Mouse (Mus musculus): Measurements from ENCODE around the gene Olfr1437. TPM values are rescaled to one million over a fixed set of nuclear protein-coding genes. Genes with fewer than 3 reads are reported as not detected.
"Not testable (repeated sequence)": the region's sequence is repeated elsewhere in the genome, so short reads cannot be mapped to it uniquely, and the experiment has no call there.

Olfr1437 gene
- not detected in 2 replicates for polyA plus RNA-seq (2014; fragmentation: Nextera tagmentation; extraction: Ambion mirVana)

GRCm38 (mm10) chr19:12325001-12325400 is at the start of gene Olfr1437:
TSS of gene Olfr1437 (minus strand) at chr19:12325101.
- 94% methylated on average over 2 of the region's 2 CpGs for WGBS

GRCm38 (mm10) chr19:12374465-12375025 is 49.6 kb upstream of the Olfr1437 start:
- Histone ChIP-seq H3K9ac (ENCODE audit: low read depth, low read length) (no peak overlapping the region), H3K27me3 (ENCODE audit: control insufficient read depth, insufficient read depth, low read length) (no peaks in the 10 kb centered on the region), H3K4me3 (ENCODE audit: low read depth, low read length) (no peak overlapping the region), H3K36me3 (ENCODE audit: control insufficient read depth, insufficient read depth, low read length) (no peaks in the 10 kb centered on the region), H3K27ac (ENCODE audit: low read depth, low read length) (no peak overlapping the region), H3K4me1 (replicated peaks; ENCODE audit: control insufficient read depth, insufficient read depth, low read length) (no peaks in the 10 kb centered on the region), H3K9me3 (ENCODE audit: control insufficient read depth, low read length) (no peaks in the 10 kb centered on the region), H3K4me2 (replicated peaks; ENCODE audit: low read depth, low read length) (no peak overlapping the region)
- ATAC-seq (ENCODE audit: low FRiP score) (no peak), DNase-seq (ENCODE audit: low spot score) (no peak)
- WGBS, result 78% methylated on average over 2 of the region's 2 CpGs

More at GRCm38 (mm10) chr19:12325001-12325400, at the start of gene Olfr1437:
- DNase-seq (ENCODE audit: low spot score), result no peak
- H3K27ac ChIP-seq (ENCODE audit: low read depth, low read length), result no peak within 1 kb of the TSS
- no peaks in the 10 kb centered on the region for H3K27me3 ChIP-seq (ENCODE audit: control insufficient read depth, insufficient read depth, low read length)
- ATAC-seq (ENCODE audit: low FRiP score), result no peak
- no peaks in the 10 kb centered on the region for H3K4me1 ChIP-seq (replicated peaks; ENCODE audit: control insufficient read depth, insufficient read depth, low read length)
- no peak within 1 kb of the TSS for H3K4me3 ChIP-seq (ENCODE audit: low read depth, low read length)
- no peak within 1 kb of the TSS for H3K9ac ChIP-seq (ENCODE audit: low read depth, low read length)
- no peak within 1 kb of the TSS for H3K4me2 ChIP-seq (replicated peaks; ENCODE audit: low read depth, low read length)
- no peaks in the 10 kb centered on the region for H3K9me3 ChIP-seq (ENCODE audit: control insufficient read depth, low read length)
- no peaks in the 10 kb centered on the region for H3K36me3 ChIP-seq (ENCODE audit: control insufficient read depth, insufficient read depth, low read length)

GRCm38 (mm10) chr19:12373004-12373403 is 48.1 kb upstream of the Olfr1437 start:
- 82% methylated on average over 3 of the region's 3 CpGs for WGBS
- H3K36me3 ChIP-seq (ENCODE audit: control insufficient read depth, insufficient read depth, low read length), result no peaks in the 10 kb centered on the region
- no peak for DNase-seq (ENCODE audit: low spot score)

GRCm38 (mm10) chr19:12335810-12336209 is 10.9 kb upstream of the Olfr1437 start, which contains the start of gene Olfr1438-ps1:
TSS of gene Olfr1438-ps1 (minus strand) at chr19:12335910.
- H3K4me1 ChIP-seq (replicated peaks; ENCODE audit: control insufficient read depth, insufficient read depth, low read length), result no peaks in the 10 kb centered on the region
- no peak within 1 kb of the TSS for H3K4me2 ChIP-seq (replicated peaks; ENCODE audit: low read depth, low read length)
- H3K36me3 ChIP-seq (ENCODE audit: control insufficient read depth, insufficient read depth, low read length), result no peaks in the 10 kb centered on the region
- H3K27ac ChIP-seq (ENCODE audit: low read depth, low read length), result no peak within 1 kb of the TSS
- no peaks in the 10 kb centered on the region for H3K27me3 ChIP-seq (ENCODE audit: control insufficient read depth, insufficient read depth, low read length)
- WGBS, result 83% methylated on average over 3 of the region's 3 CpGs
- DNase-seq (ENCODE audit: low spot score) (no peak), ATAC-seq (ENCODE audit: low FRiP score) (no peak)
- no peak within 1 kb of the TSS for H3K9ac ChIP-seq (ENCODE audit: low read depth, low read length)
- H3K9me3 ChIP-seq (ENCODE audit: control insufficient read depth, low read length), result no peaks in the 10 kb centered on the region
- H3K4me3 ChIP-seq (ENCODE audit: low read depth, low read length), result no peak within 1 kb of the TSS

More at GRCm38 (mm10) chr19:12373004-12373403, 48.1 kb upstream of the Olfr1437 start:
- Histone ChIP-seq H3K27me3 (ENCODE audit: control insufficient read depth, insufficient read depth, low read length) (no peaks in the 10 kb centered on the region), H3K4me2 (replicated peaks; ENCODE audit: low read depth, low read length) (no peak overlapping the region), H3K9me3 (ENCODE audit: control insufficient read depth, low read length) (no peaks in the 10 kb centered on the region), H3K9ac (ENCODE audit: low read depth, low read length) (no peak overlapping the region), H3K4me3 (ENCODE audit: low read depth, low read length) (no peak overlapping the region), H3K27ac (ENCODE audit: low read depth, low read length) (no peak overlapping the region), H3K4me1 (replicated peaks; ENCODE audit: control insufficient read depth, insufficient read depth, low read length) (no peaks in the 10 kb centered on the region)
- ATAC-seq (ENCODE audit: low FRiP score), result no peak

GRCm38 (mm10) chr19:12299030-12299429 is 25.9 kb downstream of the Olfr1437 start, which contains the start of gene Olfr1436:
TSS of gene Olfr1436 (minus strand) at chr19:12299130.
- H3K4me2 ChIP-seq (replicated peaks; ENCODE audit: low read depth, low read length); H3K9me3 ChIP-seq (ENCODE audit: control insufficient read depth, low read length); H3K27ac ChIP-seq (ENCODE audit: low read depth, low read length); H3K9ac ChIP-seq (ENCODE audit: low read depth, low read length); ATAC-seq (ENCODE audit: low FRiP score); H3K36me3 ChIP-seq (ENCODE audit: control insufficient read depth, insufficient read depth, low read length); H3K4me3 ChIP-seq (ENCODE audit: low read depth, low read length); H3K27me3 ChIP-seq (ENCODE audit: control insufficient read depth, insufficient read depth, low read length); H3K4me1 ChIP-seq (replicated peaks; ENCODE audit: control insufficient read depth, insufficient read depth, low read length); DNase-seq (ENCODE audit: low spot score): not testable (repeated sequence)
- 83% methylated on average over 1 of the region's 1 CpGs for WGBS

- Histone ChIP-seq H3K9ac (ENCODE audit: low read depth, low read length) (no peak overlapping the region), H3K36me3 (ENCODE audit: control insufficient read depth, insufficient read depth, low read length) (no peaks in the 10 kb centered on the region), H3K9me3 (ENCODE audit: control insufficient read depth, low read length) (no peaks in the 10 kb centered on the region), H3K4me1 (replicated peaks; ENCODE audit: control insufficient read depth, insufficient read depth, low read length) (no peaks in the 10 kb centered on the region), H3K4me2 (replicated peaks; ENCODE audit: low read depth, low read length) (no peak overlapping the region), H3K27me3 (ENCODE audit: control insufficient read depth, insufficient read depth, low read length) (no peaks in the 10 kb centered on the region), H3K27ac (ENCODE audit: low read depth, low read length) (no peak overlapping the region), H3K4me3 (ENCODE audit: low read depth, low read length) (no peak overlapping the region)
- ATAC-seq (ENCODE audit: low FRiP score) (no peak), DNase-seq (ENCODE audit: low spot score) (no peak)
Measured at GRCm38 (mm10) chr19:12292979-12293378, 31.9 kb downstream of the Olfr1437 start.

GRCm38 (mm10) chr19:12279554-12279953 is 45.3 kb downstream of the Olfr1437 start, which contains the start of gene Olfr1434:
TSS of gene Olfr1434 (plus strand) at chr19:12279854.
- ATAC-seq (ENCODE audit: low FRiP score) (no peak), DNase-seq (ENCODE audit: low spot score) (no peak)
- Histone ChIP-seq H3K36me3 (ENCODE audit: control insufficient read depth, insufficient read depth, low read length) (no peaks in the 10 kb centered on the region), H3K9ac (ENCODE audit: low read depth, low read length) (no peak within 1 kb of the TSS), H3K27ac (ENCODE audit: low read depth, low read length) (no peak within 1 kb of the TSS), H3K9me3 (ENCODE audit: control insufficient read depth, low read length) (no peaks in the 10 kb centered on the region), H3K27me3 (ENCODE audit: control insufficient read depth, insufficient read depth, low read length) (no peaks in the 10 kb centered on the region), H3K4me2 (replicated peaks; ENCODE audit: low read depth, low read length) (no peak within 1 kb of the TSS), H3K4me3 (ENCODE audit: low read depth, low read length) (no peak within 1 kb of the TSS), H3K4me1 (replicated peaks; ENCODE audit: control insufficient read depth, insufficient read depth, low read length) (no peaks in the 10 kb centered on the region)
- 75% methylated on average over 2 of the region's 2 CpGs for WGBS

Other genes starting within 250 kb of the Olfr1437 start
- gene Olfr1425, start 247.4 kb downstream of the Olfr1437 start, polyA plus RNA-seq (2014; fragmentation: Nextera tagmentation; extraction: Ambion mirVana), result not detected in 2 replicates
- gene Olfr1426, start 233.1 kb downstream of the Olfr1437 start, polyA plus RNA-seq (2014; fragmentation: Nextera tagmentation; extraction: Ambion mirVana), result not detected in 2 replicates
- not detected in 2 replicates for gene Olfr1427, start 221.8 kb downstream of the Olfr1437 start, polyA plus RNA-seq (2014; fragmentation: Nextera tagmentation; extraction: Ambion mirVana)
- gene Olfr1428, start 209.2 kb downstream of the Olfr1437 start, polyA plus RNA-seq (2014; fragmentation: Nextera tagmentation; extraction: Ambion mirVana), result not detected in 2 replicates
- gene Olfr76, start 201.9 kb downstream of the Olfr1437 start, polyA plus RNA-seq (2014; fragmentation: Nextera tagmentation; extraction: Ambion mirVana), result not detected in 2 replicates
- not detected in 2 replicates for gene Olfr1555-ps1, start 155.0 kb downstream of the Olfr1437 start, polyA plus RNA-seq (2014; fragmentation: Nextera tagmentation; extraction: Ambion mirVana)
- not detected in 2 replicates for gene Olfr1431, start 124.5 kb downstream of the Olfr1437 start, polyA plus RNA-seq (2014; fragmentation: Nextera tagmentation; extraction: Ambion mirVana)
- gene Olfr1432, start 92.5 kb downstream of the Olfr1437 start, polyA plus RNA-seq (2014; fragmentation: Nextera tagmentation; extraction: Ambion mirVana), result not detected in 2 replicates
- not detected in 2 replicates for gene Olfr262, start 83.4 kb downstream of the Olfr1437 start, polyA plus RNA-seq (2014; fragmentation: Nextera tagmentation; extraction: Ambion mirVana)
- not detected in 2 replicates for gene Olfr235, start 64.1 kb downstream of the Olfr1437 start, polyA plus RNA-seq (2014; fragmentation: Nextera tagmentation; extraction: Ambion mirVana)
- not detected in 2 replicates for gene Olfr1434, start 45.2 kb downstream of the Olfr1437 start, polyA plus RNA-seq (2014; fragmentation: Nextera tagmentation; extraction: Ambion mirVana)
- not detected in 2 replicates for gene Olfr1436, start 26.0 kb downstream of the Olfr1437 start, polyA plus RNA-seq (2014; fragmentation: Nextera tagmentation; extraction: Ambion mirVana)
- gene Olfr1438-ps1, start 10.8 kb upstream of the Olfr1437 start, polyA plus RNA-seq (2014; fragmentation: Nextera tagmentation; extraction: Ambion mirVana), result not detected in 2 replicates
- gene Olfr1440, start 62.2 kb upstream of the Olfr1437 start, polyA plus RNA-seq (2014; fragmentation: Nextera tagmentation; extraction: Ambion mirVana), result not detected in 2 replicates
- not detected in 2 replicates for gene Olfr1441, start 92.3 kb upstream of the Olfr1437 start, polyA plus RNA-seq (2014; fragmentation: Nextera tagmentation; extraction: Ambion mirVana)
- not detected in 2 replicates for gene Pfpl, start 102.8 kb upstream of the Olfr1437 start, polyA plus RNA-seq (2014; fragmentation: Nextera tagmentation; extraction: Ambion mirVana)
- 0.60 and 1.0 TPM in 2 replicates for gene Mpeg1, start 135.7 kb upstream of the Olfr1437 start, polyA plus RNA-seq (2014; fragmentation: Nextera tagmentation; extraction: Ambion mirVana)
- 55.4 and 66.1 TPM in 2 replicates for gene Dtx4, start 176.4 kb upstream of the Olfr1437 start, polyA plus RNA-seq (2014; fragmentation: Nextera tagmentation; extraction: Ambion mirVana)
- 22.1 and 26.3 TPM in 2 replicates for gene Fam111a, start 220.6 kb upstream of the Olfr1437 start, polyA plus RNA-seq (2014; fragmentation: Nextera tagmentation; extraction: Ambion mirVana)